Mouse (Mus musculus): ENCODE measurements around the gene Rap2c.

Gene Rap2c

GRCm38 (mm10) chrX:50968157-50968932, 49.5 kb downstream of the Rap2c start:
- no peak for DNase-seq (ENCODE audit: low spot score)

GRCm38 (mm10) chrX:50965157-50965556, 52.7 kb downstream of the Rap2c start:
- DNase-seq (ENCODE audit: low spot score): no peak

DNA sequence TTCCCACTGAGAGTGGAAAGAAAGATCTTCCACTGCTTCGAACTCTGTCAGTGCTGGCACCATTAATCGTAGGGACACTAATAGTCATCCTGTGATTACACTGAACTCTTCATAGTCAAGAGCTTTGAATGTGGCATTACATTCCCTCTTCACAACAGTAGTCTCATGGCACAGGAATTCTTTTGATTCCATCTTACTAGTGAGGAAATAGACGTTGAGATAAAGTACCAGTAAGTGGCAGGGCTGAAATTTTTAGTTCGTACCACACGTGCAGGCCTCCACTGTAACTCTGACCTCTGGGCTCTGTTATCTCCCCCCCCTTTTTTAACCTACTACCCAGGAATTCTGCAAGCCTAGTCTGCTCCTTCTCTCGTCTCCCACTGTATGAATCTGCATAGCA, 54.9 kb downstream of the Rap2c start:
- DNase-seq (ENCODE audit: low spot score): no peak
